Mouse (Mus musculus) lung, postnatal 0 days (tissue): ENCODE measurements around the gene Lrrc52.

Source experiments
- CTCF ChIP-seq: IDR thresholded peaks from 2 replicates; pipeline ENCODE4 v1.5.1; 2016; ENCODE audit warnings: antibody characterized with exemption, mild to moderate bottlenecking
- EP300 ChIP-seq: IDR thresholded peaks from 2 replicates; pipeline ENCODE4 v1.6.1; 2016; ENCODE audit warnings: antibody characterized with exemption, mild to moderate bottlenecking, control low read depth

DNA sequence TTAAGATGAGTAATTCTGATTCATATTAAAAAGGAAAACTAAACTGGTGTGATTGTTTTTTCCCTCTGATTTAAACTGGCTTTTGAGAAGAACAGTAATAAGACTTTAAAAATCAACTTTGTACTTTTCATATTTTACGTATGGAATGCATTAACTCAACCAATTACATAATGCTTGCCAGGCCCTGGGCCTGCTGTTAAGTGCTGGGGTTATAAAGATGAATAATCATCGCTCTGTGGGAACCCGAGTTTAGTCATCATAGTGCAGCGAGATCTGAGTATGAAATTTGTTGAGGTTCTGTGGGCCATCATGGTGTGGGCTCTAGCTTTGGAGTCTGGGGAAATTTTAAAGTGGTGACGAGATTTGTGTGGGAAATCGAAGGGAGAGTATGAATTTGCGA lies 39.9 kb downstream of the Lrrc52 start:
- TF ChIP-seq CTCF (no peak), EP300 (no peak)
